Mouse (Mus musculus) brown adipose tissue, adult 24 weeks (tissue): ENCODE measurements around the gene Cetn2. TPM values are rescaled to one million over a fixed set of nuclear protein-coding genes. Genes with fewer than 3 reads are reported as not detected.

Source experiments
- polyA plus RNA-seq: library from polyadenylated mRNA; stranded (reverse); fragments of >200 nt; gene quantifications from 2 replicates; pipeline ENCODE4 v1.2.4, GENCODE M21; 2012; ENCODE audit not compliant: missing spikeins, insufficient read depth, insufficient read length

The Cetn2 gene
- polyA plus RNA-seq, 1 experiment: 42.6 TPM

Other genes with a start within 250 kb of the Cetn2 start
- gene Gabrq, start 93.2 kb downstream of the Cetn2 start, polyA plus RNA-seq: not detected in 2 replicates
- 81.7 and 105 TPM in 2 replicates for gene Nsdhl, start 146 bp upstream of the Cetn2 start, polyA plus RNA-seq
- gene Zfp185, start 68.9 kb upstream of the Cetn2 start, polyA plus RNA-seq: 6.0 and 7.1 TPM in 2 replicates
- not detected in 2 replicates for gene Pnma5, start 118.7 kb upstream of the Cetn2 start, polyA plus RNA-seq
- gene Pnma3, start 146.4 kb upstream of the Cetn2 start, polyA plus RNA-seq: not detected in 2 replicates
- gene Xlr4a, start 164.1 kb upstream of the Cetn2 start, polyA plus RNA-seq: 5.0 TPM in 1 of 2 replicates, not detected in the other
- gene Xlr3a, start 178.7 kb upstream of the Cetn2 start, polyA plus RNA-seq: 1.3 and 3.2 TPM in 2 replicates
- not detected in 2 replicates for gene Gm14685, start 198.6 kb upstream of the Cetn2 start, polyA plus RNA-seq
- gene Xlr5b, start 230.4 kb upstream of the Cetn2 start, polyA plus RNA-seq: 1.3 TPM in 1 of 2 replicates, not detected in the other
- gene DXBay18, start 231.0 kb upstream of the Cetn2 start, polyA plus RNA-seq: 0.55 TPM in 1 of 2 replicates, not detected in the other